Mouse (Mus musculus): ENCODE data around the gene Tmem200b.

Tmem200b gene

DNA sequence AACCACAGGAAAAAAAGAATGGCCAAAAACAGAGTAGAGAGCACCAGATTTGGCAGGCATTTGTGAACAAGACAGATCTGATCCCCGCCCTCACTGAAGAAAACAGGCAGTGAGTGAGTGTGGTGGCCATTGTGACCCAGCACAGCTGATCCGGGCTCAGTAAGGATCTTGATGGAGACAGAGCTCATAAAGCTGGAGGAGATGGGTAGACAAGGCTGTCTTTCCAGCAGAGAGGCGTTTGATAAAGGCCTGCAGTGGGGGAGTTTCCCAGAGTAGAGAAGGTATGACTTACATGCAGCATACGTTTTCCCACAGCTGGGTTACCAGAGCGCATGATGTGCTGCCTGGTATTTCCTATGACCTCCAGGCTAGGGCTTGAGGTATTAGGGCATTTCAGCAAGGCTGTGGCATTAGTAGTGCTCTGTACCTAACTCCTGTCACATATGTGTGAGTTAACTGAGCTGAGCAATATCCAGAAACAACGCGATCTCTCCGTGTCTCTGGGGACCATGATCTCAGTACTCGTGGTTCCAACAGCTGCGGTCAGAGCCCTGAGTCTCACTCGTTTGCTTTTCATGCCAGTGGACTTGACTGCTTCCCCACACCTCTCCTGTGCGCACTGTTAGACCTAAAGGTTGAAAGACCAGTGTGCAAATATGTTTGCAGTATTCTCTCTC lies 22.9 kb upstream of the Tmem200b start:
- no peak for TF ChIP-seq GATA4 (IDR thresholded peaks at IDR 0.05; ENCODE audit: insufficient replicate concordance, low read length)

DNA sequence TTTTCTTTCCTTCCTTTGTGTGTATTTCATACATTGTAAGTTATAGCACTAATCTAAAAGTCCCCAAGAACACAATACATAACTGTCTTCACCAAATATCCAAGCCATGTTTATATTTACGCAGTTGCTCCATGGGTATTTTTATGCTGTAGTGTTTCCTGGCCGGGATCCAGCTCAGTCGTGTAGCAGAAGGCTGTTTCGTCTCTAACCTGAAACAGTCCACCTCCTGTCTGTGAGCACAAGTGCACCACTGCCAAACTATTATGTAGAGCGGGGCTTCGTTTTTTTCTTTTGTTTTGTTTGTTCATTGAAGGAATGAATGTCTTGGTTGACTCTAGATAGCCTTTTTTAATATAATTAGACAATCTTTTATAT lies 22.4 kb upstream of the Tmem200b start:
- TF ChIP-seq GATA4 (IDR thresholded peaks at IDR 0.05; ENCODE audit: insufficient replicate concordance, low read length), result no peak

DNA sequence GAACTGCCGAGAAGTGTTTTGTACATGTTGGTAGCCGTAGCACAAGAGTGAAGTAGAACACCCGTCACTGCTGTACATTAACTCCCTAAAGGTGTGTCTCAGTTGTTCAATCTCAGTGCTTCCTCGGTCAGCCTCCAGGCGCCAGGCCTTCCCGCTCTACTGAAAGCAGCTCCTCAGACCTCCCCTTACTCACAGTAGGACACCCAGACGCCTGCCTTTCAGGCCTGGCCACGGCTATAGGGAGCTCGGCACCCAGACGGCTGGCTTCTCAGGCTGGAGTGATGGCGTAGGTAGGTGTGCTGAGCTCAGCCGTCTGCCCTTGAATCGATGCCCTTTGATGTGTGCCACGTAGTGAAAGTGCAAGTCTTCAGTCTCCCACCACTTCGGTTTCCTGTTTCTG lies 20.5 kb upstream of the Tmem200b start:
- no peak for TF ChIP-seq GATA4 (IDR thresholded peaks at IDR 0.05; ENCODE audit: insufficient replicate concordance, low read length)

DNA sequence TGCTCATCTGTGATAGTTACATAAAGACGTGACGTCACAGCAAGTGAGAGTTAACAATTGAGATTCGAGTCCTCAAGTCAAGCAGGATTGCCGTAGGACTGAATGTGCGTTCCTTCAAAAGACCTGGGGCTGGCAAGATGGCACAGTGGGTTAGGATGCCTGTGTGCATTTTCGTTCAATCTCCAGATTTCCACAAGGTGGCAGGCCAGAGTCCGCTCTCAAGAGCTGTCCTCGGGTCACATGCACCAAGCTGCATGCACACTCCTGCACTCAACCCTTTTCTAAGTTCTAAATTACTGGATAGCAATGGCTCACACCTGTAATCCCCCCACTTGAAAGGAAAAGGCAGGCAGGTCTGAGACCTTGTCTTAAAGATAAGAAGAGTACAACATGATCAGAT lies 17.1 kb upstream of the Tmem200b start:
- no peak for TF ChIP-seq GATA4 (IDR thresholded peaks at IDR 0.05; ENCODE audit: insufficient replicate concordance, low read length)

DNA sequence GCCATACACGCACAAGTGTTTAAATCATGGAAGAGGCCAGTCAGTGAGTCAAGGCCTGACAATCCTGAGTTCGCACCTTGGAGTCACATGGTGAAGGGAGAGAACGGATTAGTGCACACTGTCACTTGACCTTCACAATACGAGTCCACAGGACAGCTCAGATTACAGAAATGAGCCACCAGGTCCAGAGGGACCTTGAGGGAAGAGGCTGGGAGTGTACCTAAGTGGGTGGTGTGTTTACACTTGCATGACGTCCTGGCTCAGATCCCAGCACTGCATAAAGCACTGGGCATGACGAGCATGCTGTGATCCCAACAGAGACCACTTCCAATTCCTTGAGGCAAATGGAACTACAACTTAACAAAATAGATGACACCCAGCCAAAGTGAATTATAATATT lies 15.1 kb upstream of the Tmem200b start:
- no peak for TF ChIP-seq GATA4 (IDR thresholded peaks at IDR 0.05; ENCODE audit: insufficient replicate concordance, low read length)

DNA sequence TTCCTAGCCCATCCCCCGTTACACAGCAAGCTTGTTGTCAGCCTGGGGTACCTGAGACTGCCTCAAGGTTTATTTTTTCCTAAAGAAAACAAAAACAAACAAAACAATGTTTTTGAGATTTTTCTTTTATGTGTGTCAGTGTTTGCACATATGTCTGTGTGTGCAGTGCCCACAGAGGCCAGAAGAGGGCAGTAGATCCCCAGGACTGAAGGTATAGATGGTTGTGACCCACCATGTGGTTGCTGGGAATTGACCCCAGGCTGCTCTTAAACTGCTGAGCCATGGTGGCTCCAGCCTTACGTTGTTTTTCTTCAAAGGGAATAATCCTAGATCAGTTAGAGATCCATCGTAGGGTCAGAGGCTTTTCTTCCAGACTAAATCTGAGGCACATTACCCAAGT lies 13.7 kb upstream of the Tmem200b start:
- no peak for TF ChIP-seq GATA4 (IDR thresholded peaks at IDR 0.05; ENCODE audit: insufficient replicate concordance, low read length)

DNA sequence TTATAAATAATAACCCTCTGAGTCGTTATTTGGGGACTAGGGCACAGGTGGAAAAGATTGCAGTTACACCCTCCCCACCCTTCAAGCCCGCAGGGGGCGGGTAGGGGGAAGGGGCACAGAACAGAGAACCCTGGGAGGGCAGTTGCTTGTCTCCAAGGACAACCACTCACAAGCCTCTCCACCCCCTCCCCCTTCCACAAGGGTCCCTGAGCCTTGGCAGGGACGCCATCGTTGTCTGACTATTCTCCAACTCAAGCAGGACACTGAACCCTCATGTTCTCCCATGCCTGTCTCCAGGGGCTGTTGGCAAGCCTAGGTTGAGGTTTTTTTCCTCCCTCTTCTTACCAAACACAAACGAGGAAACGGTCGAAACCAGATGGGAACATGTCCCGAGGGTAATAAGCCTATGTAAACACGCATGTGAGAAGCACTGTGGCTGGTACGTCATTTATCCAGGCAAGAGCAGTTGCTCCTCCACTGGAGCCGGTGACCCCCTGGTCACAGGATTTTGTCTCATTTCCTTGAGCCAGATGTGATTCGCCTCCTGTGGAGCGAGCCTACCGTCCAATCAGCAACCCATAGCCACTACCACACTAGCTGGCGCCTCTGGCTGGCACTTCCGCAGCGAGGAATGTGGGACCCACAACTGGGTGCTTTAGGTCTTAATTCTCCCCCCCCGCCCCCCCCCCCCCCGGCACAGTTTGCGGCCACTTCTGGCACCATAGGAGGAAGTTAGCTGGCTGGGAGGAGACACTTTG lies 11.2 kb upstream of the Tmem200b start:
- no peak for TF ChIP-seq GATA4 (IDR thresholded peaks at IDR 0.05; ENCODE audit: insufficient replicate concordance, low read length)

DNA sequence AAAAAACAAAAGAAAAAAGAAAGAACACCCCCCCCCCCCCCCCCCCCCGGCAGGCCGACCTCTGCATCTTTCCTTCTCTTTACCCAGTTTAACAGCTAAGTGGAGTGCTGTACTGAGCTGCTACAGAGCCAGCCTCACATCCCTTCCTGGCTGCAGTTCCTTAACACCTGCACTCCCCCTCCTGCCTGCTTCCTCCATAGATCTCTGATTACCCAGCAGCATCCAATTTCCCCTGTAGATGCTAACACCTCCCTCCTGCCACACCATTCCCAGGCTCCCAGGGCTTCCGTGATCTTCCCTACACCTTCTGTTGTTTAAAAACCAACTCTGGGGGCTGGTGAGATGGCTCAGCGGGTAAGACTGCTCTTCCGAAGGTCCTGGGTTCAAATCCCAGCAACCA lies 10.1 kb upstream of the Tmem200b start:
- no peak for TF ChIP-seq GATA4 (IDR thresholded peaks at IDR 0.05; ENCODE audit: insufficient replicate concordance, low read length)

DNA sequence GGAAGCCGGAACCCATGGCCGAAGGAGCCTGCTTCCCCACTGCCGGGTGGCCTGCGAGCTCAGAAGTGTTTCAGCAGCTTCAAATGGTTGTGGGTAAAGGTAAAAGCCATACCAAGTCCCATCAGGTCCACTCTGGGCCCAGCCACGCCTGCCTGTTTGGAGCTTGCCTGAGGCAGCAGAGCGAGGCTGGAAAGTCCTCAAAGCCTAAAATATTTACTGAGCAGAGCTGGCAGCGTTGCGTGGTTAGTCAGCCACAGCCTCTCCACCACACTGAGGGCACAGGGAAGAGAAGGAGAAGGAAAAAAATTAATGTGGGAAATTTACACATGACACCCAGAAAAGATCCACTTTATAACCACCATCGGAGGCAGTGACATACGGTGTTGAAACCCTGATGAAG lies 8.0 kb upstream of the Tmem200b start:
- no peak for TF ChIP-seq GATA4 (IDR thresholded peaks at IDR 0.05; ENCODE audit: insufficient replicate concordance, low read length)

DNA sequence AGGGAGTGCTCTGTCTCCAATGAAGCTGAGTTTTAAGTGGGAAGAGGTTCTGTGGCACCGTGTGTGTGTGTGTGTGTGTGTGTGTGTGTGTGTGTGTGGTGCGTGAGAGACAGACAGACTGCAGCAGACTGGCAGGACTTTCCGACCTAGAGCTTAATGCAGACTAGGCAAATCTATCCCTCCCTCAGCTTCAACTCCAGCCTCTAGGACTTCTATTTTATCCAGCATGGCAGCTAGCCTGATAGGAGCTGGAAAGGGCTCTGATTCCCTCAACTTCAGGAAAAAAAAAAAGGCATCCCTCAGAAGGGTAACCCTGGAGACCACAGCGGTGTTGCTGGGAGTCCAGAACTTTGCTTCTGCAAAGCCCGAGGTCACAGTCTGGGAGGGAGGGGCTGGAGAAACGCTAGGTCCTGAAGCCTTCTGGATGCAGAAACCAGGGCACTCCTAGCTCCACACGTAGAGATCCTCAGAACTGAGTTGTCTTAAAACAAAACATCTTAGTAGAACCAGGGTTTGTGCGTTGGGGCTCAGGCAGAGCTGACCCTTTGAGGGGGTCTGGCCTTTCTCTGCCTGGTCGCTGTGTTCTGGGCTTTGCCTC lies 7.4 kb upstream of the Tmem200b start:
- no peak for TF ChIP-seq GATA4 (IDR thresholded peaks at IDR 0.05; ENCODE audit: insufficient replicate concordance, low read length)

DNA sequence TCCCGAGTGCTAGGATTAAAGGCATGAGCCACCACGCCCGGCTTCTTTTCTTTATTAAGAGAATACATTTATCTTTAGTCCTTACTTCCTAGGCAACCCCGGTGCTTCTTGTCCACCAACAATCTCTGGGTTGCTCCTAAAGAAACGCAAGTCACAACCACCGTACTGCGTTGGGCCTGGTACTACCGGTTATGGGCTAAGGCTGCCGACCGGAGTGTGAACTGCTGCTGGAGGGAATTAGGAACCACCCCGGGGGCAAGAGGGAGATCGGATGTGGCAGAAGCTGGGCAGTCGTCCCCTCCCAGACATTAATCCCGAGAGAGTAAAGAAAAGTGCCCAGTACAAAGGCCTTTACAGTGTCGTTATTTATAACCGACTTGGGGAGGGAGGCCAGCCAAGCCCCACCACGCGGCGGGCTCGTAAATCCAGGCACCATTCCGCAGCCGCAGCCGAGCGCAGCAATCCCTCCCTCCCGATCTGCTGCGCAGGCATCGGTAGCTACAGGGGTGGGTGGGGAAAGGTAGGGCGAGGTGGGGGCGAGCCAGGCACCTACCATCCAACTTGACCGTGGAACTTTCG lies 6.6 kb upstream of the Tmem200b start:
- TF ChIP-seq GATA4 (IDR thresholded peaks at IDR 0.05; ENCODE audit: insufficient replicate concordance, low read length), result no peak

DNA sequence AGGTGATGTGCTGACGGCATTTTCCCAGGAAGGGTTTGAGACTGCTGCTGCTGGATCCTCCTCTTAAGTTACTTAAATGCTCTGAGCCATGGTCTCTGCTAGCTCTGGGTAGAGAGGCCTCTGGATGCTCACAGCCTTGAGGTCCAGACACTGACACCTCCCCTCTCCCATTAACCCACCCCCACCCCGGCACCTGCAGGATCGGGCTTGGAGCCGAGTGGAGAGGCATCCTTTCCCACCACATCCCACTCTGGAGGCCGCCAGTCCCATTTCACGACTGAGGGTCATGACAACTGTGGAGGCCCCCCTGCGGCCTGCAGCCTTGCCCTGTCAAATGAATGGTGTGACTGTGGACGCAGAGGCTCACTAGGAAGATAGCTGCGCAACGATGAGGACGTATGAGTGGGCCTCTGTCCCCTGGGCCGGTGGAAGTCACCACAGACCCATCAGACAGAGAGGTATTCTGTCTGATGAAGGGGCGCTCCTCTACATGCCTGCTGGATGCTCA lies 5.7 kb upstream of the Tmem200b start:
- no peak for TF ChIP-seq GATA4 (IDR thresholded peaks at IDR 0.05; ENCODE audit: insufficient replicate concordance, low read length)

DNA sequence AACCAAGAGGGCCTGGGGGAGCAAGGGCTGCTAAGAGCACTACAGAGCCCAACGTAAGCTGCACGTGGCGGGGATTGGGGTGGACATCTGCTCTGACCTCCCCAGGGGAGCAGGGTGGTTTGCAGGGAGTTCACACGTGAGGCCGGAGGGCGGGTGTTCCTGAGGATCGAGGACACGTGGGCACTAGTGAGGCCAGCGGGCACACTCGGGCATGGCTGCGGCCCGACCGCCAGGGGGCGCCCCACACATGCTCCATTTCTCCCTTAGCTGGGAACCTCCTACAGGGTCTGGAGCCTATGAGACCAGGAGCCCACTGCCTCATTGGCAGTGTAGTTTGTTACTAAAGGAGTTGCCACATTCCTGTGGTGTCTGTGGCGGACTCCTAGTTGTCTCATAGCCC lies 5.1 kb upstream of the Tmem200b start:
- no peak for TF ChIP-seq GATA4 (IDR thresholded peaks at IDR 0.05; ENCODE audit: insufficient replicate concordance, low read length)

DNA sequence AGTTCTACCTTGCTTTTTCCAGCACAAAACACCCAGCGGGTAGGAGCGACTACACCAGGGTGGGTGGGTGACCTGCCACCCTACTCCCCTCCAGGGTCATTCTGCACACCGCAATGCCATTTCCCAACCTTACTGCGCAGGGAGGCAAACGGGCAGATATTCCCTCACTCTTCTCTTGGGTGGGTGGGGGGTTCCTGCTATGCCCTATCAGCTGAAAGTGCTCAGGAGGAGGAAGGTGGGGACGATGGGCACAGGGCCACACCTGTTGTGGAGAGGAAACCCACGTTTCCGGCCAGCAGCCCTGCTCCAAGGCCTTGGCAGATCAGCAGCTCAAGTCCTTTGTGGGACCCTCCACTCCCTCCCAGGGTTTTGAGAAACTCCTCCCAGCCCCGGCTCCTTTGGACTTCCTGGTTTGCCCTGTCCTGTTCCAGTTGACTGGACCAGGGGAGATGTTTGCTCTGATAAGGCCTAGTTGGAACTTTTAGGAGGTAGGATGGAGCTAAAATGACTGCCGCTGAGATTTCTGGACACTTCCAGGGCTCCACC lies 4.5 kb upstream of the Tmem200b start:
- TF ChIP-seq GATA4 (IDR thresholded peaks at IDR 0.05; ENCODE audit: insufficient replicate concordance, low read length), result no peak

DNA sequence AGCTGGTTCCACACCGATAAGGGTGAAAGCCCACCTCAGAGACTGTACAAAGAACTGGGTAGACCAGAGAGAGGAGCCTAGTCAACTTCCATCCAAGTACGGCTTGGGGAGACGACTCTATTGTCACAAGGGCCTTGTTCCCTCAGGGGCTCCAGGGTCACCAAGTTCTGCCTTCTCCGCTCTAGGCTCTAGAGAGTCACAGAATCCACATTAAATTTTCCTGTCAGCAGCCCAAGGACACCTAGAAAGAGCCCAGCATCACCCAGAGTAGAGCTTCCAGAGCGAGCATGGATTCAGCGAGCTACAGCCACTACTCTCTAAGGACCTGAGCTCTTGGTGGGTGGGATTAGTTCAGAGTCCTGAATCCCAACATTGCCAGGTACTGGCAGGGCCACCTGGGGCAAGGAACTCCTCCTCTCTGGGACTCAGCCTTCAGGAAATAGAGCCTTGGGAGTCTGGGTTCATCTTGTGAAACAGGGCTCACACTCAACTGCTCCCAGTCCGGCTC lies 3.5 kb upstream of the Tmem200b start:
- no peak for TF ChIP-seq GATA4 (IDR thresholded peaks at IDR 0.05; ENCODE audit: insufficient replicate concordance, low read length)

All from liver, adult (tissue).